Mouse (Mus musculus) midbrain, embryonic 16.5 days (tissue): ENCODE results near the gene AC134908.4. TPM values are rescaled to one million over a fixed set of nuclear protein-coding genes. Genes with fewer than 3 reads are reported as not detected.
A peak's percentile ranks its signal among the peaks of the same experiment; 100 is the strongest.

Experiments used
- ATAC-seq: fragments of 200-750 bp; cut with Nextera tagmentation; 2 replicates; pipeline ENCODE4 v1.8.0; 2017; ENCODE audit warnings: moderate TSS enrichment
- H3K27ac ChIP-seq: fragments of 300-500 bp; sonication (generic); 2 replicates; pipeline ENCODE4 v1.5.1; 2014; ENCODE audit warnings: mild to moderate bottlenecking, low read length, mixed read lengths
- H3K27me3 ChIP-seq: fragments of 300-500 bp; sonication (generic); 2 replicates; pipeline ENCODE4 v1.6.1; 2014; ENCODE audit warnings: low read depth, low read length, mixed read lengths; ENCODE audit not compliant: control insufficient read depth, insufficient read depth
- H3K36me3 ChIP-seq: fragments of 300-500 bp; sonication (generic); 2 replicates; pipeline ENCODE4 v1.6.1; 2014; ENCODE audit warnings: mild to moderate bottlenecking, low read length, moderate library complexity, mixed read lengths; ENCODE audit not compliant: control insufficient read depth, insufficient read depth
- H3K4me1 ChIP-seq: fragments of 300-500 bp; sonication (generic); 2 replicates; pipeline ENCODE4 v1.6.1; 2014; ENCODE audit warnings: mild to moderate bottlenecking, low read length, mixed read lengths; ENCODE audit not compliant: control insufficient read depth, insufficient read depth
- H3K4me2 ChIP-seq: fragments of 300-500 bp; sonication (generic); 2 replicates; pipeline ENCODE4 v1.6.1; 2014; ENCODE audit warnings: mild to moderate bottlenecking, low read length, mixed read lengths
- H3K4me3 ChIP-seq: fragments of 300-500 bp; sonication (generic); 2 replicates; pipeline ENCODE4 v1.5.1; 2014; ENCODE audit warnings: low read depth, mild to moderate bottlenecking, low read length, moderate library complexity, mixed read lengths
- H3K9ac ChIP-seq: fragments of 300-500 bp; sonication (generic); 2 replicates; pipeline ENCODE4 v1.6.1; 2014; ENCODE audit warnings: low read depth, low read length, mixed read lengths
- H3K9me3 ChIP-seq: fragments of 300-500 bp; sonication (generic); replicated peaks from 2 replicates; pipeline ENCODE4 v1.6.1; 2014; ENCODE audit warnings: mild to moderate bottlenecking, low read length, mixed read lengths; ENCODE audit not compliant: control insufficient read depth, poor library complexity, severe bottlenecking
- WGBS: fragments of 180-500 bp; shearing (Covaris S2); extraction: QIAGEN DNeasy Blood & Tissue Kit; methylation state at CpG from one replicate; pipeline ENCODE4 v1.1.7; 2014; 5-methylcytosine and 5-hydroxymethylcytosine counted together
- polyA plus RNA-seq: library from polyadenylated mRNA; unstranded; fragments of >200 nt; fragmentation: Nextera tagmentation; extraction: Ambion mirVana; gene quantifications from 2 replicates; pipeline ENCODE4 v1.2.1, GENCODE M21; 2015

Gene AC134908.4
- polyA plus RNA-seq: 1.3 TPM in 1 of 2 replicates, not detected in the other

DNA sequence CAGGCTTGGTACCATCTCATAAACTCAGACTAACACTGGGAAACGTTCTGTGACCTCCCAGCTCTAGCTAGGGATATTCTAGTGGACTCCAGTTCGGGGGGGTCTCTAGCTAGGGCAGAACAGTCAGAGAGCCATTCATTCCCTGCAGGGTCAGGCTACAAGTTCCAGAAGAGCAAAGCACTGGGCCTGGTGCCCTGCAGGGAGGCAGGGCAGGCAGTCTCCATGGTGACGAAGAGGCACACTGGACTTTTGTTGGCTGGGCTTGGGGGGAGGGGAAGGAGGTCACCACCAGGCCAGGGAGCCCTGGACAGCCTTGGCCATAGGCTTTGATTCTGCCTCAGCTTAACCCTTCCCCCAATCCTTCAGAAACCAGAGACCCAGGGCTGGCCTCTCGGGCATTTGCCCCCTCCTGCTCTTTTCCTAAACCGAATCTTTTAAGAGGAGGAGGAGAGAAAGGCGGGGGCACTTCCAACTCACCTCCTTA lies at the start of gene AC134908.4:
Gene AC134908.4 (minus strand): TSS at position 51 of the 484 bp plus-strand sequence.
- Histone ChIP-seq H3K27me3 (peaks cover 6% of the 10 kb centered on the region), H3K9ac (peak within 1 kb of the TSS; percentile 51), H3K27ac (peak within 1 kb of the TSS; percentile 44; the same call in 1 of the 2 replicates), H3K4me2 (peak within 1 kb of the TSS; percentile 72), H3K4me1 (peaks cover 34% of the 10 kb centered on the region), H3K4me3 (peak within 1 kb of the TSS; percentile 49), H3K9me3 (no peaks in the 10 kb centered on the region), H3K36me3 (no peaks in the 10 kb centered on the region)
- no peak for ATAC-seq
- 7% methylated on average over 6 of the region's 6 CpGs for WGBS

DNA sequence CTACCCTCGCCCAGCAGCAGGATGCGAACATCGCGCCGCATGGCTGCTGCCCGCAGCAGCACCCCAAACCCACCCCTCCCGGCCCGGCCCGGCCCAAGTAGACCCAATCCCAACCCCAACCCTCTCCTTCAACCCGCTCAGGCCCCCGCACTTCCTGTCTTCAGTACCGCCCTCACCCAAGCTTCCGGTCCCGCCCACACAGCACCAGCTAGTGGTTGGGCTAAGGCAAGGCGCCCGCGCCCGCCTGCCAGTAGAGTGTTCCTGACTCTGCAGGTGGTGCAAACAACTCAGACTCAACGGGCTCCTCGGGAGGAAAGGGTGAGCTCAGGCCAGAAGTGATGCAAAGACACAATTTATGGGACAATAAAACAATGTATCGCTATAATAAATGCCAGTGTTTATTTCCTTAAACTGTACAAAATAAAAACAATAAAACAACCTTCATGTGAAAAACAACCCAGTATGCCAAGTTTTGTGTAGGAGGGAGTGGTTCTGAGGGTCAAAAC lies 49.0 kb upstream of the AC134908.4 start, which contains the start of gene Rhot2:
Gene Rhot2 (minus strand): TSS at position 456 of the 506 bp plus-strand sequence.
- H3K27ac ChIP-seq: peak within 1 kb of the TSS; percentile 75

DNA sequence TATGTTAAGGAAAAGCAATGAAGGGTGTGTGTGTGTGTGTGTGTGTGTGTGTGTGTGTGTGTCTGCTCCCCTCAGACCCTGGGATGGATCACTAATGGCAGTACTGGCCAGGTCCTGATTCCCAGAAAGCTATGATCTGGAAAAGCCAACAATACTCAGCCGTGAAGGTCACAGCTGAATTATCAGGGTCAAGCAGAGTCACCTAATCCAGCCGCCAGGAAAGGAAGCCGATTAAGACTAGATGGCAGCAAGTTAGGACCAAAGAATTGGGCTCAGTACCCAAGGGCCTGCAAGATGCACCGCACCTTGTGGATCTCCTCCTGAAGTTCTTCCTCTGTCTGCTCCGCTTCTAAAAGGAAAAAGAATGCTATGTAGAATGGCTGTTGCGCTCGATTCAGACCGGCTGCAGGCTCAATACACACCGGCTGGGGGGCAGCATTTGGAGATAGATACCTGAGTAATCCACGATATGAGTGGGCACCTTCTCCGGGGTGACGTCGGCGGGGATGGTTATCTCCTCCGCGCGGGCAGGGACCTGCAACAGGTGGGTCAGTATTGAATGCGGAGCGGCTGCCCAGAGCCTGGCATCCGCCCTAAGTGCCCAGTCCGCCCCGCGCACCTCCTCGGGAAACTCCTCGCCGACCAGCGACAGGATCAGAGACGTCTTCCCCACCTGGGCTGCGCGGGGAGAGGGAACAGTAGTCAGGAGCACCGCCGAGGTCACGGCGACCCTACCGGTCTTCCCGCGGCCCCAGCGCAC lies 48.4 kb upstream of the AC134908.4 start:
- Histone ChIP-seq H3K4me3 (peak overlapping the region; percentile 89), H3K9me3 (no peaks in the 10 kb centered on the region), H3K27me3 (no peaks in the 10 kb centered on the region), H3K27ac (peak overlapping the region; percentile 75), H3K9ac (peak overlapping the region; percentile 84), H3K4me1 (peaks cover 15% of the 10 kb centered on the region), H3K4me2 (peak overlapping the region; percentile 95), H3K36me3 (peaks cover 32% of the 10 kb centered on the region)
- ATAC-seq: peak; percentile 34; the same call in 1 of the 2 replicates
- WGBS: 1% methylated on average over 36 of the region's 38 CpGs

More for the DNA sequence above, 49.0 kb upstream of the AC134908.4 start, which contains the start of gene Rhot2:
- peak within 1 kb of the TSS; percentile 84 for H3K9ac ChIP-seq
- no peaks in the 10 kb centered on the region for H3K27me3 ChIP-seq
- H3K4me1 ChIP-seq: peaks cover 15% of the 10 kb centered on the region
- peak within 1 kb of the TSS; percentile 89 for H3K4me3 ChIP-seq
- WGBS: under 1% methylated on average over 21 of the region's 21 CpGs
- H3K4me2 ChIP-seq: peak within 1 kb of the TSS; percentile 95
- H3K36me3 ChIP-seq: peaks cover 26% of the 10 kb centered on the region
- H3K9me3 ChIP-seq: no peaks in the 10 kb centered on the region
- peak; percentile 96 for ATAC-seq

DNA sequence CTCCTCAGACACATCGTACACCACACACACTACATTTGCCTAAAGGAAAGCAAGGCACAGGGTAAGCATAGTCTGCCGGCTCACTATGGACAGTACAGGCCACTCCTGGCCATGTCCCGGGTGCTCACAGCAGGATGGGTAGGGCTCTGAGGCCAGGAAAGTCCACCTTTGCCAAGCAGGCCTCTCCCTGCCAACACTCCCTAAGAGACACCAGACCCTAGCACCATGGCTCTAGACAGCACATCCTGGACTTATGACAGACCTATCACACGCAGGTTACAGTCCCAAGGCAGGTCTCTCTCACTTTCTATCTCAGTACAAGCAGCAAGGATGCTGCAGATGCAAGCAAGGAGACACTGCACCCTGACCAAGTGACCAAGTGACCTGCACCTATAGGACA lies 47.7 kb upstream of the AC134908.4 start:
- Histone ChIP-seq H3K4me2 (peak overlapping the region; percentile 95), H3K27ac (no peak overlapping the region), H3K9ac (peak overlapping the region; percentile 84; the same call in 1 of the 2 replicates), H3K4me3 (no peak overlapping the region; the same call in 1 of the 2 replicates), H3K4me1 (peaks cover 15% of the 10 kb centered on the region), H3K36me3 (peaks cover 34% of the 10 kb centered on the region), H3K27me3 (no peaks in the 10 kb centered on the region), H3K9me3 (no peaks in the 10 kb centered on the region)
- ATAC-seq: no peak
- 95% methylated on average over 4 of the region's 4 CpGs for WGBS

DNA sequence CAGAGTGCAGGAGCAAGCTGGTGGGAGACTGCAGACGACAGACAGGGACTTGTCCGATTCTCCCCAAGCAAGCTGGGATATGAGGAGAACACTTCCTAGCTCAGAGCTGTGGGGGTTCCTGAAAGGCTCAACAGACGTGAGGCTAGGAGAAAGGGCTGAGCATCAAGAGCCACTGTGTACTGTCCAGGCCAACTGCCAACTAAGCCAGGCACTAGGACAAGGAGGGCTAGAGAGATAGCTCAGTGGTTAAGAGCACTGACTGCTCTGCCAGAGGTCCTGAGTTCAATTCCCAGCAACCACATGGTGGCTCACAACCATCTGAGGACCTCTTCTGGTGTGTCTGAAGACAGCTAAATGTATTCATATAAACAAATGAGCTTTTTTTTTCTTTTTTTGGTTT lies 47.0 kb upstream of the AC134908.4 start:
- Histone ChIP-seq H3K27me3 (no peaks in the 10 kb centered on the region), H3K9me3 (no peaks in the 10 kb centered on the region), H3K4me3 (no peak overlapping the region), H3K9ac (no peak overlapping the region), H3K4me2 (no peak overlapping the region), H3K27ac (no peak overlapping the region), H3K36me3 (peaks cover 32% of the 10 kb centered on the region), H3K4me1 (peaks cover 21% of the 10 kb centered on the region)
- WGBS: 84% methylated on average over 3 of the region's 3 CpGs
- ATAC-seq: no peak

DNA sequence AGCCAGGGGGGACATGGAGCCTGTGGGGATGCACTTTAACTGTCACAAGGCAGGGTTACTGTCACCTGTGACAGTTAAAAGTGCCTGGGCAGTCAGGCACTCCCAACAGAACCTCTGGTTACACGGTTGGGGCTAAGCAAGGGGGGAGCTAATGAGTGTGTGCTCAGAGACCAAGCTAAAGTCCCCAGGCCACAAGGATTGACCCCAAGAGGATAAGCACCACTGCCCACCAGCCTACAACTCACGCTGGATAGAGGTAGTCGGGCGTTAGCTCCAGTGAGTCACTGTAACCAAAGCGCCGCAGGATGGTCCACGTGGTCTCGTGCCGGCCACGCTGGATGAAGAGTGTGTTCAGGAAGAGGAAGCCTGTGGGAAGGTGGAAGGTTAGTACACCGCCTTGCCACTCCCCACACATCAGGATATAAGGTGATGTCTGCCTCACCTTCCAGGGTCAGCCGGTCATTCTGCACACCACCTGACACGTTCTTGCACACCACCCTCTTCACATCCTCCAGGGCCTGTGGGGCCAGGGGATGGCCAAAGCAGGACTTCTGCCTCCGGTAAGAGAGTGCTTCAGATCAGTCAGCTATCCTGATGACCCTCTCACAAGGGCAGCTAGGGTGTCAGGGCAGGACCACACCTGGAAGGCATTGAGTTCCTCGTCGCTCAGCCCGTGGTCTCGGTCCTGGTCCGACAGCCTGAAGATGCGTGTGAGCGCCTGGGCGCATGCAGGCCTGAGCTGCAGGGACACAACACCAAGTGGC lies 45.8 kb upstream of the AC134908.4 start, which contains the start of gene Gm20683:
Gene Gm20683 (minus strand): TSS at position 647 of the 764 bp plus-strand sequence.
- no peak within 1 kb of the TSS for H3K27ac ChIP-seq
- no peak within 1 kb of the TSS for H3K4me2 ChIP-seq
- H3K9me3 ChIP-seq: no peaks in the 10 kb centered on the region
- H3K4me1 ChIP-seq: peaks cover 29% of the 10 kb centered on the region
- no peak within 1 kb of the TSS for H3K4me3 ChIP-seq
- H3K36me3 ChIP-seq: peaks cover 32% of the 10 kb centered on the region
- H3K27me3 ChIP-seq: no peaks in the 10 kb centered on the region
- no peak within 1 kb of the TSS for H3K9ac ChIP-seq
- 94% methylated on average over 22 of the region's 22 CpGs for WGBS
- ATAC-seq: no peak

DNA sequence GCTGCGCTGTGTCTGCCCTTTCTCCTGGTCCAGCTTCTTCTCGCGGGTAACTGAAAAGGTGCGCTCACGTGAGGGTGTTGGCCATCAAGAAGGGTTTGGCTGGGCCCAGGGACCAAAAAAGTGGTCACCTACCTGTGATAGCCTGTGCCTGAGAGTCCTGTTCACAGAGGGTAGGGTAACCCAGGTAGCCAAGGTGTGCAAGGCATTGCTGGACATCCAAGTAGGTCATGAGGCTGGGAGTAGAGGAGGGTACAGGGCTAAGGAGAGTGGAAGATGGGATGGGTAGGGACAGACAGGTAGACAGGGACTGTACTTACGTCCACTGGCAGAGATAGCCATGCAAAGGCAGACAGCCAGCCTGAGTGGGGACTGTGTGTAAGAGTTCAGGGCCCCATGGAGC lies 45.1 kb upstream of the AC134908.4 start:
- Histone ChIP-seq H3K4me1 (peaks cover 37% of the 10 kb centered on the region), H3K36me3 (peaks cover 32% of the 10 kb centered on the region), H3K9me3 (no peaks in the 10 kb centered on the region), H3K4me3 (no peak overlapping the region), H3K4me2 (no peak overlapping the region), H3K9ac (no peak overlapping the region), H3K27ac (no peak overlapping the region), H3K27me3 (no peaks in the 10 kb centered on the region)
- no peak for ATAC-seq
- WGBS: 98% methylated on average over 6 of the region's 6 CpGs

DNA sequence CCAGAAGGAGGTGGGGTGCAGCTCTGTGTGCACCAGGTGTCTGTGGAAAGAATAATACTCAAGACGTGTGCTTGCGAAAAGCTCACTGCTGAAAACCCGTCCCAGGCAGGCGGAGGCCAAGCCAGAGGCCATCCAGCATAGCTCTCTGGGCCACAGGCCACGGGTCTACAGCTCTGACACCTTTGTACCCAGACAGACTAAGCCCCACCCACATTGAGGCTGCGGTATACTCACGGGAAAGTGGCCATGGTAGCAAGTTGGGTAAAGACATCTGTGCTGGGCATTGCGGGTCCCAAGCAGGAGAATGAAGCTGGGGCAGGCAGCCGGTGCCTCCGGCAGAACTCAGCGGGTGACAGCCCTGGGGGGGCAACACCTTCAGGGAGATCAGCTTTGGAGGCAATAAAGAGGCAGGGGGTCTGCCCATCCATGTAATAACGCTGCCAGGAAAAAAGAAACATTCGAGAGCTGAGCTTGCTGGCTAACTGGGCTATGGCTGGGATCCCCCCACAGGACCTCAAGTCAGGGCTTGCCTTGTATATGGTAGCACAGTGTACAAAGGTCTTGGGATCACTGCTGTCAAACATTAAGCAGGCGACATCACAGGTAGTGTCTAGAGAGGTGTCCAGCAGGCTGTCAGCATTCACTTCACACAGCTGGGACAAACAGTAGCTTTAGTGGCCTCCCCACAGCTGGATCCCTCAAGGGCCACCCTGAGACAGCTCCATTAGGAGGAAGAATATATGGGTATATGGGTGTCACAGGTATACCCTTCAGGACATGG lies 44.2 kb upstream of the AC134908.4 start:
- H3K4me3 ChIP-seq: no peak overlapping the region
- no peak overlapping the region for H3K4me2 ChIP-seq
- no peak overlapping the region for H3K9ac ChIP-seq
- no peak overlapping the region for H3K27ac ChIP-seq
- ATAC-seq: no peak
- H3K4me1 ChIP-seq: peaks cover 43% of the 10 kb centered on the region
- WGBS: 88% methylated on average over 14 of the region's 14 CpGs
- H3K9me3 ChIP-seq: no peaks in the 10 kb centered on the region
- peaks cover 32% of the 10 kb centered on the region for H3K36me3 ChIP-seq
- H3K27me3 ChIP-seq: no peaks in the 10 kb centered on the region
